In genomic region chr10:93488066-93488827, GRCm38 (mm10) we compare ENCODE assay signal across 17 mouse cellular contexts. TPM values are rescaled to one million over a fixed set of nuclear protein-coding genes. Genes with fewer than 3 reads are reported as not detected.
DNase-seq lines count a peak whose midpoint lies in the region; ATAC-seq lines count a peak whose summit lies in the region.
"Had no signal": no experiment of that assay in that cellular context is flagged by ENCODE, and none has a peak within 500 bp of the region (broad histone marks: within the 10 kb centered on the region; RNA-seq: fewer than 3 reads in every experiment).

Hal (plus strand) TSS chr10:93488768.

- no peak within 1 kb of the TSS for H3K4me2 ChIP-seq in liver, embryonic 13.5 days
- H3K4me2 ChIP-seq in liver, embryonic 12.5 days = no peak within 1 kb of the TSS
- H3K4me2 ChIP-seq: forebrain, embryonic 13.5 days; hindbrain, embryonic 15.5 days had no signal

- no peak within 1 kb of the TSS for H3K4me3 ChIP-seq in liver, embryonic 13.5 days (replicated peaks)
- no peak within 1 kb of the TSS for H3K4me3 ChIP-seq in liver, embryonic 12.5 days
- H3K4me3 ChIP-seq: embryonic facial prominence, embryonic 10.5 days; forebrain, embryonic 13.5 days; gastrocnemius, adult 2 months; heart, embryonic 10.5 days; hindbrain, embryonic 15.5 days had no signal

- peaks cover 15% of the 10 kb centered on the region for H3K36me3 ChIP-seq in liver, embryonic 13.5 days
- peaks cover 22% of the 10 kb centered on the region for H3K36me3 ChIP-seq in liver, embryonic 12.5 days

- WGBS in liver, embryonic 13.5 days (ENCODE audit: insufficient replicate concordance) = 62% methylated on average over 17 of the region's 17 CpGs
- WGBS in liver, embryonic 12.5 days (ENCODE audit: insufficient replicate concordance) = 71% methylated on average over 17 of the region's 17 CpGs

- DNase-seq in liver, embryonic 13.5 days = no peak
- DNase-seq in adipocyte (ENCODE audit: low spot score) = peak; percentile 82
- DNase-seq in fibroblast of lung, adult 2 months (ENCODE audit: low read depth) = peak; percentile 22
- no peak for DNase-seq in right cerebral cortex, postnatal 36 days (ENCODE audit: low spot score in 2 of 2)
- DNase-seq in heart, adult 9 months (ENCODE audit: low spot score in 2 of 2) = no peak
- DNase-seq: cerebellum, adult 11 months; gastrocnemius, adult 2 months; kidney, postnatal 10 days; thymus, adult 2 months had no signal

- 0 out of 2 replicates have a peak, but pooled peaks have one; percentile 2 for ATAC-seq in liver, embryonic 13.5 days (ENCODE audit: low read depth)
- ATAC-seq in liver, embryonic 12.5 days = no peak
- ATAC-seq in megakaryocyte, adult 5-6 weeks (ENCODE audit: poor library complexity, severe bottlenecking) = peak; percentile 83
- no peak for ATAC-seq in megakaryocyte-erythroid progenitor cell, adult 5-6 weeks (replicated peaks; ENCODE audit: low FRiP score, low TSS enrichment, poor library complexity, severe bottlenecking)
- ATAC-seq: forebrain, embryonic 13.5 days had no signal

- H3K9me3 ChIP-seq in liver, embryonic 13.5 days (replicated peaks) = no peaks in the 10 kb centered on the region
- H3K9me3 ChIP-seq in liver, embryonic 12.5 days (replicated peaks) = no peaks in the 10 kb centered on the region
- H3K9me3 ChIP-seq: embryonic facial prominence, embryonic 10.5 days; forebrain, embryonic 13.5 days; heart, embryonic 10.5 days; hindbrain, embryonic 15.5 days had no signal

- H3K9ac ChIP-seq in liver, embryonic 13.5 days = no peak within 1 kb of the TSS
- H3K9ac ChIP-seq in liver, embryonic 12.5 days = no peak within 1 kb of the TSS
- H3K9ac ChIP-seq: forebrain, embryonic 13.5 days; hindbrain, embryonic 15.5 days had no signal

- no peak within 1 kb of the TSS for H3K27ac ChIP-seq in liver, embryonic 13.5 days
- no peak within 1 kb of the TSS for H3K27ac ChIP-seq in liver, embryonic 12.5 days
- H3K27ac ChIP-seq: embryonic facial prominence, embryonic 10.5 days; forebrain, embryonic 13.5 days; gastrocnemius, adult 2 months; heart, embryonic 10.5 days; hindbrain, embryonic 15.5 days had no signal

- H3K27me3 ChIP-seq in liver, embryonic 13.5 days = no peaks in the 10 kb centered on the region; the same call in 1 of the 2 replicates
- H3K27me3 ChIP-seq in liver, embryonic 12.5 days (replicated peaks) = no peaks in the 10 kb centered on the region
- H3K27me3 ChIP-seq: forebrain, embryonic 13.5 days; hindbrain, embryonic 15.5 days had no signal

- H3K4me1 ChIP-seq in liver, embryonic 13.5 days (replicated peaks) = peaks cover 20% of the 10 kb centered on the region
- peaks cover 11% of the 10 kb centered on the region; the same call in 1 of the 2 replicates for H3K4me1 ChIP-seq in liver, embryonic 12.5 days
- H3K4me1 ChIP-seq: forebrain, embryonic 13.5 days; heart, embryonic 10.5 days; hindbrain, embryonic 15.5 days had no signal

RNA-seq across cellular contexts. Expression of gene Hal, which starts in this region (rescaled TPM):
- polyA plus RNA-seq in liver, embryonic 13.5 days (2015; fragmentation: Nextera tagmentation; extraction: Ambion mirVana) = 2.2 and 2.6 TPM in 2 replicates
- 1.6 and 1.8 TPM in 2 replicates for polyA plus RNA-seq in liver, embryonic 12.5 days (2016; fragmentation: Nextera tagmentation; extraction: Ambion mirVana)
- total RNA-seq in megakaryocyte, adult 5-6 weeks (2015) = 14.1 and 14.2 TPM in 2 replicates
- total RNA-seq in megakaryocyte, adult 5-6 weeks (2017) = 6.9 and 10.2 TPM in 2 replicates
- not detected in 2 replicates for total RNA-seq in megakaryocyte-erythroid progenitor cell, adult 5-6 weeks (2014; fragmentation: Nextera tagmentation)
- total RNA-seq in megakaryocyte-erythroid progenitor cell, adult 5-6 weeks (2017) = not detected in 2 replicates
- total RNA-seq: left cerebral cortex, adult 18-20 months had no signal
- polyA plus RNA-seq: forebrain, embryonic 13.5 days had no signal

Comparison
In these comparisons a context has a peak if more than half of its experiments do, and no peak if none do; other contexts are left out.
1. RNA of gene Hal (total RNA-seq): 6.9 to 14.2 TPM in megakaryocyte, adult 5-6 weeks; not detected in megakaryocyte-erythroid progenitor cell, adult 5-6 weeks; every median in the first group is over 4 times any median in the second.
2. ATAC-seq: peak in liver, embryonic 13.5 days (single experiment) and megakaryocyte, adult 5-6 weeks (single experiment); none in liver, embryonic 12.5 days (single experiment) and megakaryocyte-erythroid progenitor cell, adult 5-6 weeks (single experiment).
3. DNase-seq: peak in adipocyte (single experiment) and fibroblast of lung, adult 2 months (single experiment); none in liver, embryonic 13.5 days (single experiment), right cerebral cortex, postnatal 36 days (0 of 2) and heart, adult 9 months (0 of 2).